Mouse (Mus musculus): Measurements from ENCODE around the gene Saal1. TPM values are rescaled to one million over a fixed set of nuclear protein-coding genes. Genes with fewer than 3 reads are reported as not detected.

Saal1 gene
- 1.1 and 2.0 TPM in 2 replicates for polyA plus RNA-seq (2012; rRNA removed)

GRCm38 (mm10) chr7:46710390-46710844, at the start of gene Saal1:
TSS of gene Saal1 (minus strand) at chr7:46710680.

GRCm38 (mm10) chr7:46751490-46751889, 41.0 kb upstream of the Saal1 start, which contains the start of gene Saa2:
TSS of gene Saa2 (plus strand) at chr7:46751790.

GRCm38 (mm10) chr7:46742880-46743279, 32.4 kb upstream of the Saal1 start, which contains the start of gene Saa1:
TSS of gene Saa1 (minus strand) at chr7:46742980.

GRCm38 (mm10) chr7:46732458-46732857, 22.0 kb upstream of the Saal1 start, which contains the start of gene Saa4:
TSS of gene Saa4 (minus strand) at chr7:46732603.

GRCm38 (mm10) chr7:46715600-46715999, 5.1 kb upstream of the Saal1 start, which contains the start of gene Saa3:
TSS of gene Saa3 (minus strand) at chr7:46715700.

GRCm38 (mm10) chr7:46672160-46672672, 38.3 kb downstream of the Saal1 start, which contains the start of gene Tph1:
TSS of gene Tph1 (minus strand) at chr7:46672537.

GRCm38 (mm10) chr7:46639692-46640031, 70.8 kb downstream of the Saal1 start, which contains the start of gene Sergef:
TSS of gene Sergef (minus strand) at chr7:46639807.

Other genes starting within 250 kb of the Saal1 start
- 8.0 and 10.8 TPM in 2 replicates for gene Sergef, start 70.9 kb downstream of the Saal1 start, polyA plus RNA-seq (2012; rRNA removed)
- 0.51 and 0.71 TPM in 2 replicates for gene Tph1, start 38.1 kb downstream of the Saal1 start, polyA plus RNA-seq (2012; rRNA removed)
- not detected in 2 replicates for gene Saa3, start 5.0 kb upstream of the Saal1 start, polyA plus RNA-seq (2012; rRNA removed)
- 0.03 TPM in 1 of 2 replicates, not detected in the other for gene Saa4, start 21.9 kb upstream of the Saal1 start, polyA plus RNA-seq (2012; rRNA removed)
- gene Saa1, start 32.3 kb upstream of the Saal1 start, polyA plus RNA-seq (2012; rRNA removed) = not detected in 2 replicates
- not detected in 2 replicates for gene Saa2, start 41.1 kb upstream of the Saal1 start, polyA plus RNA-seq (2012; rRNA removed)
- 4.2 and 6.1 TPM in 2 replicates for gene Hps5, start 85.4 kb upstream of the Saal1 start, polyA plus RNA-seq (2012; rRNA removed)
- gene Gtf2h1, start 85.4 kb upstream of the Saal1 start, polyA plus RNA-seq (2012; rRNA removed) = 2.0 and 2.8 TPM in 2 replicates
- gene Ldha, start 130.8 kb upstream of the Saal1 start, polyA plus RNA-seq (2012; rRNA removed) = 354 and 498 TPM in 2 replicates
- 0.08 TPM in 1 of 2 replicates, not detected in the other for gene Ldhc, start 150.5 kb upstream of the Saal1 start, polyA plus RNA-seq (2012; rRNA removed)
- 70.9 and 76.8 TPM in 2 replicates for gene Tsg101, start 209.3 kb upstream of the Saal1 start, polyA plus RNA-seq (2012; rRNA removed)
- gene Uevld, start 247.8 kb upstream of the Saal1 start, polyA plus RNA-seq (2012; rRNA removed) = 0.48 and 0.62 TPM in 2 replicates